Mouse (Mus musculus) neural tube, embryonic 12.5 days (tissue): ENCODE data around the gene Btbd8. TPM values are rescaled to one million over a fixed set of nuclear protein-coding genes. Genes with fewer than 3 reads are reported as not detected.
A peak's percentile ranks its signal among the peaks of the same experiment; 100 is the strongest.

ENCODE experiments used
- ATAC-seq: fragments of 200-750 bp; cut with Nextera tagmentation; 2 replicates; pipeline ENCODE4 v1.8.0; 2017; ENCODE audit warnings: low read depth, mild to moderate bottlenecking, moderate TSS enrichment, moderate library complexity; ENCODE audit not compliant: low FRiP score
- H3K27ac ChIP-seq: fragments of 300-500 bp; sonication (generic); 2 replicates; pipeline ENCODE4 v1.5.1; 2016
- H3K27me3 ChIP-seq: fragments of 300-500 bp; sonication (generic); replicated peaks from 2 replicates; pipeline ENCODE4 v1.6.1; 2016; ENCODE audit warnings: mild to moderate bottlenecking
- H3K36me3 ChIP-seq: fragments of 300-500 bp; sonication (generic); 2 replicates; pipeline ENCODE4 v1.6.1; 2016; ENCODE audit warnings: mild to moderate bottlenecking
- H3K4me1 ChIP-seq: fragments of 300-500 bp; sonication (generic); 2 replicates; pipeline ENCODE4 v1.6.1; 2016
- H3K4me2 ChIP-seq: fragments of 300-500 bp; sonication (generic); replicated peaks from 2 replicates; pipeline ENCODE4 v1.6.1; 2016; ENCODE audit warnings: mild to moderate bottlenecking
- H3K4me3 ChIP-seq: fragments of 300-500 bp; sonication (generic); 2 replicates; pipeline ENCODE4 v1.5.1; 2016
- H3K9ac ChIP-seq: fragments of 300-500 bp; sonication (generic); 2 replicates; pipeline ENCODE4 v1.6.1; 2016; ENCODE audit warnings: mild to moderate bottlenecking
- H3K9me3 ChIP-seq: fragments of 300-500 bp; sonication (generic); 2 replicates; pipeline ENCODE4 v1.6.1; 2016; ENCODE audit warnings: mild to moderate bottlenecking
- WGBS: fragments of 180-500 bp; shearing (Covaris S2); methylation state at CpG from one replicate; pipeline ENCODE4 v1.1.7; 2016; 5-methylcytosine and 5-hydroxymethylcytosine counted together
- polyA plus RNA-seq: library from polyadenylated mRNA; unstranded; fragments of >200 nt; fragmentation: Nextera tagmentation; extraction: Ambion mirVana; gene quantifications from 2 replicates; pipeline ENCODE4 v1.2.1, GENCODE M21; 2016

The Btbd8 gene
- polyA plus RNA-seq, 1 experiment from 2014 or later: 9.3 TPM

- Histone ChIP-seq H3K4me1 (no peaks in the 10 kb centered on the region), H3K27ac (no peak overlapping the region), H3K27me3 (no peaks in the 10 kb centered on the region), H3K9ac (no peak overlapping the region), H3K9me3 (no peaks in the 10 kb centered on the region), H3K4me3 (no peak overlapping the region), H3K4me2 (no peak overlapping the region), H3K36me3 (no peaks in the 10 kb centered on the region)
- no peak for ATAC-seq
- WGBS: 91% methylated on average over 4 of the region's 4 CpGs
These were observed 24.6 kb downstream of the Btbd8 start for GRCm38 (mm10) chr5:107462147-107463076.

- H3K27me3 ChIP-seq: no peaks in the 10 kb centered on the region
- no peak for ATAC-seq
- H3K4me2 ChIP-seq: no peak overlapping the region
- no peaks in the 10 kb centered on the region; the same call in 1 of the 2 replicates for H3K36me3 ChIP-seq
- H3K4me1 ChIP-seq: no peaks in the 10 kb centered on the region
- no peak overlapping the region for H3K9ac ChIP-seq
- no peak overlapping the region for H3K4me3 ChIP-seq
- H3K9me3 ChIP-seq: no peaks in the 10 kb centered on the region
- H3K27ac ChIP-seq: no peak overlapping the region
- 34% methylated on average over 5 of the region's 5 CpGs for WGBS
These were observed 28.7 kb downstream of the Btbd8 start for GRCm38 (mm10) chr5:107466501-107466900.

GRCm38 (mm10) chr5:107467098-107467497 is 29.3 kb downstream of the Btbd8 start:
- no peak for ATAC-seq
- Histone ChIP-seq H3K36me3 (no peaks in the 10 kb centered on the region; the same call in 1 of the 2 replicates), H3K4me1 (no peaks in the 10 kb centered on the region), H3K27ac (no peak overlapping the region), H3K4me3 (no peak overlapping the region), H3K9me3 (no peaks in the 10 kb centered on the region), H3K27me3 (no peaks in the 10 kb centered on the region), H3K9ac (no peak overlapping the region), H3K4me2 (no peak overlapping the region)
- WGBS: 81% methylated on average over 4 of the region's 4 CpGs

- ATAC-seq: no peak
- Histone ChIP-seq H3K27ac (no peak overlapping the region), H3K9ac (no peak overlapping the region), H3K36me3 (peaks cover 6% of the 10 kb centered on the region; the same call in 1 of the 2 replicates), H3K4me1 (no peaks in the 10 kb centered on the region), H3K27me3 (no peaks in the 10 kb centered on the region), H3K4me2 (no peak overlapping the region), H3K4me3 (no peak overlapping the region), H3K9me3 (no peaks in the 10 kb centered on the region)
- WGBS: 78% methylated on average over 10 of the region's 10 CpGs
These were observed 33.0 kb downstream of the Btbd8 start for GRCm38 (mm10) chr5:107470600-107471329.

- peaks cover 1% of the 10 kb centered on the region; the same call in 1 of the 2 replicates for H3K36me3 ChIP-seq
- H3K4me3 ChIP-seq: no peak overlapping the region
- H3K4me1 ChIP-seq: no peaks in the 10 kb centered on the region
- H3K27me3 ChIP-seq: no peaks in the 10 kb centered on the region
- H3K4me2 ChIP-seq: no peak overlapping the region
- no peaks in the 10 kb centered on the region for H3K9me3 ChIP-seq
- no peak overlapping the region for H3K9ac ChIP-seq
- 95% methylated on average over 2 of the region's 2 CpGs for WGBS
- no peak for ATAC-seq
- H3K27ac ChIP-seq: no peak overlapping the region
These were observed 42.4 kb downstream of the Btbd8 start for GRCm38 (mm10) chr5:107480194-107480593.

GRCm38 (mm10) chr5:107488996-107489395 is 51.2 kb downstream of the Btbd8 start:
- Histone ChIP-seq H3K4me2 (no peak overlapping the region), H3K9ac (no peak overlapping the region), H3K9me3 (no peaks in the 10 kb centered on the region), H3K27ac (no peak overlapping the region), H3K4me3 (no peak overlapping the region), H3K4me1 (no peaks in the 10 kb centered on the region), H3K36me3 (no peaks in the 10 kb centered on the region), H3K27me3 (no peaks in the 10 kb centered on the region)
- WGBS: 80% methylated on average over 4 of the region's 4 CpGs
- no peak for ATAC-seq

GRCm38 (mm10) chr5:107491036-107491435 is 53.2 kb downstream of the Btbd8 start:
- H3K27ac ChIP-seq: no peak overlapping the region
- H3K9ac ChIP-seq: no peak overlapping the region
- WGBS: 85% methylated on average over 9 of the region's 9 CpGs
- no peaks in the 10 kb centered on the region for H3K27me3 ChIP-seq
- no peak overlapping the region for H3K4me2 ChIP-seq
- no peaks in the 10 kb centered on the region for H3K9me3 ChIP-seq
- no peaks in the 10 kb centered on the region for H3K4me1 ChIP-seq
- ATAC-seq: no peak
- no peaks in the 10 kb centered on the region; the same call in 1 of the 2 replicates for H3K36me3 ChIP-seq
- H3K4me3 ChIP-seq: no peak overlapping the region

- no peaks in the 10 kb centered on the region for H3K4me1 ChIP-seq
- H3K36me3 ChIP-seq: no peaks in the 10 kb centered on the region; the same call in 1 of the 2 replicates
- WGBS: 97% methylated on average over 2 of the region's 2 CpGs
- H3K27ac ChIP-seq: no peak overlapping the region
- no peak overlapping the region for H3K4me2 ChIP-seq
- no peaks in the 10 kb centered on the region for H3K9me3 ChIP-seq
- no peaks in the 10 kb centered on the region for H3K27me3 ChIP-seq
- H3K9ac ChIP-seq: no peak overlapping the region
- H3K4me3 ChIP-seq: no peak overlapping the region
- ATAC-seq: no peak
These were observed 54.7 kb downstream of the Btbd8 start for GRCm38 (mm10) chr5:107492471-107492870.

- Histone ChIP-seq H3K4me1 (0 out of 2 replicates have a peak, but pooled peaks cover 3% of the 10 kb centered on the region), H3K4me2 (no peak overlapping the region), H3K4me3 (no peak overlapping the region), H3K27ac (no peak overlapping the region), H3K27me3 (no peaks in the 10 kb centered on the region), H3K9ac (no peak overlapping the region), H3K36me3 (no peaks in the 10 kb centered on the region; the same call in 1 of the 2 replicates), H3K9me3 (no peaks in the 10 kb centered on the region)
- WGBS: 95% methylated on average over 5 of the region's 5 CpGs
- ATAC-seq: no peak
These were observed 57.0 kb downstream of the Btbd8 start for GRCm38 (mm10) chr5:107494759-107495158.

- WGBS: 92% methylated on average over 2 of the region's 2 CpGs
- no peak for ATAC-seq
- H3K9me3 ChIP-seq: no peaks in the 10 kb centered on the region
- no peaks in the 10 kb centered on the region; the same call in 1 of the 2 replicates for H3K36me3 ChIP-seq
- no peak overlapping the region for H3K4me2 ChIP-seq
- no peak overlapping the region for H3K4me3 ChIP-seq
- H3K4me1 ChIP-seq: 0 out of 2 replicates have a peak, but pooled peaks cover 3% of the 10 kb centered on the region
- H3K27me3 ChIP-seq: no peaks in the 10 kb centered on the region
- H3K9ac ChIP-seq: no peak overlapping the region
- no peak overlapping the region for H3K27ac ChIP-seq
These were observed 58.2 kb downstream of the Btbd8 start for GRCm38 (mm10) chr5:107496047-107496446.

GRCm38 (mm10) chr5:107497519-107498501 is 60.0 kb downstream of the Btbd8 start:
- H3K4me1 ChIP-seq: 0 out of 2 replicates have a peak, but pooled peaks cover 3% of the 10 kb centered on the region
- no peaks in the 10 kb centered on the region for H3K27me3 ChIP-seq
- 0 out of 2 replicates have a peak overlapping the region, but pooled peaks have one; percentile 40 for H3K9ac ChIP-seq
- 0 out of 2 replicates have a peak overlapping the region, but pooled peaks have one; percentile 46 for H3K27ac ChIP-seq
- ATAC-seq: peak; percentile 92
- 50% methylated on average over 10 of the region's 10 CpGs for WGBS
- no peaks in the 10 kb centered on the region for H3K9me3 ChIP-seq
- H3K4me3 ChIP-seq: 0 out of 2 replicates have a peak overlapping the region, but pooled peaks have one; percentile 7
- no peaks in the 10 kb centered on the region; the same call in 1 of the 2 replicates for H3K36me3 ChIP-seq
- peak overlapping the region; percentile 45 for H3K4me2 ChIP-seq
